Mouse (Mus musculus) neural tube, embryonic 15.5 days (tissue): Measurements from ENCODE around the gene Pdgfd. TPM values are rescaled to one million over a fixed set of nuclear protein-coding genes. Genes with fewer than 3 reads are reported as not detected.
A peak's percentile ranks its signal among the peaks of the same experiment; 100 is the strongest.

ENCODE experiments used
- ATAC-seq: fragments of 200-750 bp; cut with Nextera tagmentation; 2 replicates; pipeline ENCODE4 v1.8.0; 2017; ENCODE audit warnings: mild to moderate bottlenecking, moderate TSS enrichment, moderate library complexity; ENCODE audit not compliant: low FRiP score
- H3K27ac ChIP-seq: fragments of 300-500 bp; sonication (generic); replicated peaks from 2 replicates; pipeline ENCODE4 v1.5.1; 2015; ENCODE audit warnings: mild to moderate bottlenecking, inconsistent platforms
- H3K27me3 ChIP-seq: fragments of 300-500 bp; sonication (generic); replicated peaks from 2 replicates; pipeline ENCODE4 v1.6.1; 2015; ENCODE audit warnings: inconsistent platforms
- H3K36me3 ChIP-seq: fragments of 300-500 bp; sonication (generic); 2 replicates; pipeline ENCODE4 v1.6.1; 2015; ENCODE audit warnings: inconsistent platforms
- H3K4me1 ChIP-seq: fragments of 300-500 bp; sonication (generic); 2 replicates; pipeline ENCODE4 v1.6.1; 2015; ENCODE audit warnings: inconsistent platforms
- H3K4me2 ChIP-seq: fragments of 300-500 bp; sonication (generic); 2 replicates; pipeline ENCODE4 v1.6.1; 2015; ENCODE audit warnings: inconsistent platforms, mild to moderate bottlenecking, moderate library complexity
- H3K4me3 ChIP-seq: fragments of 300-500 bp; sonication (generic); replicated peaks from 2 replicates; pipeline ENCODE4 v1.5.1; 2015; ENCODE audit warnings: mild to moderate bottlenecking, inconsistent platforms
- H3K9ac ChIP-seq: fragments of 300-500 bp; sonication (generic); replicated peaks from 2 replicates; pipeline ENCODE4 v1.6.1; 2015; ENCODE audit warnings: mild to moderate bottlenecking, inconsistent platforms
- H3K9me3 ChIP-seq: fragments of 300-500 bp; sonication (generic); replicated peaks from 2 replicates; pipeline ENCODE4 v1.6.1; 2016; ENCODE audit warnings: inconsistent platforms
- WGBS: fragments of 180-500 bp; shearing (Covaris S2); methylation state at CpG from one replicate; pipeline ENCODE4 v1.1.7; 2015; ENCODE audit warnings: mixed read lengths; 5-methylcytosine and 5-hydroxymethylcytosine counted together
- polyA plus RNA-seq: library from polyadenylated mRNA; unstranded; fragments of >200 nt; fragmentation: Nextera tagmentation; extraction: Ambion mirVana; gene quantifications from 2 replicates; pipeline ENCODE4 v1.2.1, GENCODE M21; 2015

Pdgfd gene
- polyA plus RNA-seq, 1 experiment from 2014 or later = 3.4 TPM

- WGBS = 75% methylated on average over 2 of the region's 2 CpGs
- H3K27me3 ChIP-seq = no peaks in the 10 kb centered on the region
- no peak overlapping the region for H3K4me2 ChIP-seq
- no peak overlapping the region for H3K4me3 ChIP-seq
- no peaks in the 10 kb centered on the region for H3K4me1 ChIP-seq
- no peaks in the 10 kb centered on the region for H3K36me3 ChIP-seq
- no peak overlapping the region for H3K27ac ChIP-seq
- no peak for ATAC-seq
- no peak overlapping the region for H3K9ac ChIP-seq
- no peaks in the 10 kb centered on the region for H3K9me3 ChIP-seq
Measured at GRCm38 (mm10) chr9:6251990-6252389, 83.6 kb downstream of the Pdgfd start.

GRCm38 (mm10) chr9:6257072-6257471 lies 88.7 kb downstream of the Pdgfd start:
- Histone ChIP-seq H3K4me1 (no peaks in the 10 kb centered on the region), H3K27me3 (no peaks in the 10 kb centered on the region), H3K9me3 (no peaks in the 10 kb centered on the region), H3K36me3 (no peaks in the 10 kb centered on the region), H3K9ac (no peak overlapping the region), H3K4me3 (no peak overlapping the region), H3K27ac (no peak overlapping the region), H3K4me2 (no peak overlapping the region)
- ATAC-seq = no peak

- Histone ChIP-seq H3K9ac (no peak overlapping the region), H3K4me1 (no peaks in the 10 kb centered on the region), H3K27me3 (no peaks in the 10 kb centered on the region), H3K9me3 (no peaks in the 10 kb centered on the region), H3K27ac (no peak overlapping the region), H3K4me3 (no peak overlapping the region), H3K36me3 (no peaks in the 10 kb centered on the region), H3K4me2 (no peak overlapping the region)
- no peak for ATAC-seq
- 93% methylated on average over 2 of the region's 2 CpGs for WGBS
Measured at GRCm38 (mm10) chr9:6264820-6265219, 96.4 kb downstream of the Pdgfd start.

- Histone ChIP-seq H3K4me1 (no peaks in the 10 kb centered on the region), H3K36me3 (no peaks in the 10 kb centered on the region), H3K27ac (no peak within 1 kb of the TSS), H3K9me3 (no peaks in the 10 kb centered on the region), H3K4me2 (no peak within 1 kb of the TSS), H3K4me3 (no peak within 1 kb of the TSS), H3K27me3 (no peaks in the 10 kb centered on the region), H3K9ac (no peak within 1 kb of the TSS)
- 81% methylated on average over 1 of the region's 1 CpGs for WGBS
- ATAC-seq = no peak
Measured at GRCm38 (mm10) chr9:6269796-6270280, 101.5 kb downstream of the Pdgfd start, which contains the start of gene Ddi1. Gene Ddi1 (minus strand): TSS chr9:6269846.

GRCm38 (mm10) chr9:6276395-6276794 lies 108.0 kb downstream of the Pdgfd start:
- ATAC-seq = no peak
- H3K9me3 ChIP-seq = no peaks in the 10 kb centered on the region
- no peaks in the 10 kb centered on the region for H3K4me1 ChIP-seq
- WGBS = 91% methylated on average over 1 of the region's 1 CpGs
- no peak overlapping the region for H3K9ac ChIP-seq
- H3K4me2 ChIP-seq = no peak overlapping the region
- no peaks in the 10 kb centered on the region for H3K36me3 ChIP-seq
- no peaks in the 10 kb centered on the region for H3K27me3 ChIP-seq
- H3K4me3 ChIP-seq = no peak overlapping the region
- H3K27ac ChIP-seq = no peak overlapping the region

GRCm38 (mm10) chr9:6277526-6277925 lies 109.1 kb downstream of the Pdgfd start:
- Histone ChIP-seq H3K27ac (no peak overlapping the region), H3K4me3 (no peak overlapping the region), H3K9me3 (no peaks in the 10 kb centered on the region), H3K9ac (no peak overlapping the region), H3K4me1 (no peaks in the 10 kb centered on the region), H3K36me3 (no peaks in the 10 kb centered on the region), H3K27me3 (no peaks in the 10 kb centered on the region), H3K4me2 (no peak overlapping the region)
- ATAC-seq = no peak

- H3K9me3 ChIP-seq = no peaks in the 10 kb centered on the region
- no peak overlapping the region for H3K4me2 ChIP-seq
- peaks cover 6% of the 10 kb centered on the region; the same call in 1 of the 2 replicates for H3K4me1 ChIP-seq
- ATAC-seq = no peak
- H3K27me3 ChIP-seq = no peaks in the 10 kb centered on the region
- H3K27ac ChIP-seq = no peak overlapping the region
- WGBS = 64% methylated on average over 1 of the region's 1 CpGs
- H3K36me3 ChIP-seq = no peaks in the 10 kb centered on the region
- H3K9ac ChIP-seq = no peak overlapping the region
- no peak overlapping the region for H3K4me3 ChIP-seq
Measured at GRCm38 (mm10) chr9:6286770-6287169, 118.4 kb downstream of the Pdgfd start.

- H3K36me3 ChIP-seq = no peaks in the 10 kb centered on the region
- H3K27ac ChIP-seq = no peak overlapping the region
- ATAC-seq = peak; percentile 61; the same call in 1 of the 2 replicates
- peaks cover 6% of the 10 kb centered on the region; the same call in 1 of the 2 replicates for H3K4me1 ChIP-seq
- no peaks in the 10 kb centered on the region for H3K27me3 ChIP-seq
- H3K4me3 ChIP-seq = no peak overlapping the region
- H3K9me3 ChIP-seq = no peaks in the 10 kb centered on the region
- H3K9ac ChIP-seq = no peak overlapping the region
- H3K4me2 ChIP-seq = no peak overlapping the region
- 8% methylated on average over 2 of the region's 2 CpGs for WGBS
Measured at GRCm38 (mm10) chr9:6289211-6289696, 120.9 kb downstream of the Pdgfd start.

- Histone ChIP-seq H3K36me3 (no peaks in the 10 kb centered on the region), H3K4me2 (no peak overlapping the region), H3K27ac (no peak overlapping the region), H3K9ac (no peak overlapping the region), H3K27me3 (no peaks in the 10 kb centered on the region), H3K4me1 (no peaks in the 10 kb centered on the region), H3K9me3 (no peaks in the 10 kb centered on the region), H3K4me3 (no peak overlapping the region)
- ATAC-seq = no peak
- 54% methylated on average over 2 of the region's 2 CpGs for WGBS
Measured at GRCm38 (mm10) chr9:6298547-6298946, 130.2 kb downstream of the Pdgfd start.

GRCm38 (mm10) chr9:6302050-6302449 lies 133.7 kb downstream of the Pdgfd start:
- ATAC-seq = no peak

GRCm38 (mm10) chr9:6304590-6304989 lies 136.2 kb downstream of the Pdgfd start:
- H3K27me3 ChIP-seq = no peaks in the 10 kb centered on the region
- WGBS = 92% methylated on average over 3 of the region's 3 CpGs
- H3K9ac ChIP-seq = no peak overlapping the region
- no peaks in the 10 kb centered on the region for H3K4me1 ChIP-seq
- no peaks in the 10 kb centered on the region for H3K9me3 ChIP-seq
- H3K4me3 ChIP-seq = no peak overlapping the region
- no peak overlapping the region for H3K4me2 ChIP-seq
- H3K36me3 ChIP-seq = no peaks in the 10 kb centered on the region
- ATAC-seq = no peak
- H3K27ac ChIP-seq = no peak overlapping the region

More at GRCm38 (mm10) chr9:6302050-6302449, 133.7 kb downstream of the Pdgfd start:
- Histone ChIP-seq H3K9me3 (no peaks in the 10 kb centered on the region), H3K36me3 (no peaks in the 10 kb centered on the region), H3K27ac (no peak overlapping the region), H3K9ac (no peak overlapping the region), H3K4me3 (no peak overlapping the region), H3K4me1 (no peaks in the 10 kb centered on the region), H3K27me3 (no peaks in the 10 kb centered on the region), H3K4me2 (no peak overlapping the region)
- WGBS = 70% methylated on average over 3 of the region's 3 CpGs

GRCm38 (mm10) chr9:6305847-6306246 lies 137.5 kb downstream of the Pdgfd start:
- no peak for ATAC-seq
- Histone ChIP-seq H3K9me3 (no peaks in the 10 kb centered on the region), H3K4me2 (no peak overlapping the region), H3K4me1 (no peaks in the 10 kb centered on the region), H3K9ac (no peak overlapping the region), H3K27ac (no peak overlapping the region), H3K36me3 (no peaks in the 10 kb centered on the region), H3K4me3 (no peak overlapping the region), H3K27me3 (no peaks in the 10 kb centered on the region)
- WGBS = 93% methylated on average over 3 of the region's 3 CpGs

- Histone ChIP-seq H3K36me3 (no peaks in the 10 kb centered on the region), H3K4me2 (no peak overlapping the region), H3K27me3 (no peaks in the 10 kb centered on the region), H3K27ac (no peak overlapping the region), H3K4me3 (no peak overlapping the region), H3K9me3 (no peaks in the 10 kb centered on the region), H3K9ac (no peak overlapping the region), H3K4me1 (no peaks in the 10 kb centered on the region)
- no peak for ATAC-seq
- WGBS = 74% methylated on average over 1 of the region's 1 CpGs
Measured at GRCm38 (mm10) chr9:6317114-6317513, 148.7 kb downstream of the Pdgfd start.
